Mouse (Mus musculus) liver, embryonic 14.5 days (tissue): ENCODE measurements around the gene Cacna1d.

Experiments
- CTCF ChIP-seq: IDR thresholded peaks from 2 replicates; pipeline ENCODE4 v1.5.1; 2016; ENCODE audit warnings: antibody characterized with exemption, low read depth, control low read depth
- EP300 ChIP-seq: IDR thresholded peaks from 2 replicates; pipeline ENCODE4 v1.6.1; 2016; ENCODE audit warnings: antibody characterized with exemption, low read depth

DNA sequence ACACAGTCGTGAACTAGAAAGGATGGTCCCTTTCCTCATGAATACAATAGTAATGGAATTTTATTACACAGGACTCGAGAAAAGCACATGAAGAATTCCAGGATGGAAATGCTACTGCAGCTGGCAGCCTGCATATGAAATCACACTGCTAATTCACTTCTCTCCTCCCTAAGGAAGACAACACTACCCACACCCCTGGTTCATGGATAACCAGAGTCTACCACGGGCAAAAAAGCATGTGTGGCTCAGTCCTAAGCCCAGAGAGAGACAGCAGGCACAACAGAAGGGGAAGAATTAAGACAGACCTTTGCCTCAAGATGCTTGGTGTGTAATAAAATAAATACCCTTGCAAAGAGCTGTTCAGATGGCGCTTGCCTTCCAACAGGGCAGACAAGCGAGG lies 218.7 kb downstream of the Cacna1d start:
- TF ChIP-seq CTCF: no peak
- TF ChIP-seq EP300: no peak
